Mouse (Mus musculus) gastrocnemius, postnatal 25 days (tissue): ENCODE data around the gene Ddrgk1. TPM values are rescaled to one million over a fixed set of nuclear protein-coding genes. Genes with fewer than 3 reads are reported as not detected.

Experiments
- DNase-seq: peaks from one replicate; pipeline ENCODE4 v3.0.0; 2022
- long read RNA-seq, 2 experiments: library from polyadenylated mRNA; stranded (forward); transcript quantifications; one replicate each; pipeline ENCODE4 v2.0.0; 2021
- total RNA-seq, 2 experiments: library from RNA; stranded (reverse); gene quantifications; 1 replicate in 1 of 2; 2 replicates in 1 of 2; pipeline ENCODE4 v1.2.3; 2021

Gene Ddrgk1
- 100 to 1,000 TPM in 1 of 2 experiments, 10 to 100 TPM in 1; 84.6 to 103 TPM for total RNA-seq
- long read RNA-seq, experiment 1, transcript Ddrgk1-201 (9 exons, 1,238 nt) = major isoform, 124 of 161 reads
- long read RNA-seq, experiment 1, partial matches to known transcripts = 21 of 161 reads
- long read RNA-seq, experiment 1, other reads (novel, unspliced or antisense) = 15 of 161 reads
- long read RNA-seq, experiment 2, transcript Ddrgk1-201 (9 exons, 1,238 nt) = major isoform, 117 of 136 reads
- long read RNA-seq, experiment 2, partial matches to known transcripts = 12 of 136 reads
- long read RNA-seq, experiment 2, other reads (novel, unspliced or antisense) = 5 of 136 reads

- DNase-seq = peak; percentile 92
Observed at GRCm38 (mm10) chr2:130664102-130664701, at the start of gene Ddrgk1. TSS of gene Ddrgk1 (minus strand) at chr2:130664659.

- no peak for DNase-seq
Observed at GRCm38 (mm10) chr2:130707057-130707456, 42.6 kb upstream of the Ddrgk1 start.

GRCm38 (mm10) chr2:130706602-130707001, 42.1 kb upstream of the Ddrgk1 start:
- DNase-seq = no peak

DNA sequence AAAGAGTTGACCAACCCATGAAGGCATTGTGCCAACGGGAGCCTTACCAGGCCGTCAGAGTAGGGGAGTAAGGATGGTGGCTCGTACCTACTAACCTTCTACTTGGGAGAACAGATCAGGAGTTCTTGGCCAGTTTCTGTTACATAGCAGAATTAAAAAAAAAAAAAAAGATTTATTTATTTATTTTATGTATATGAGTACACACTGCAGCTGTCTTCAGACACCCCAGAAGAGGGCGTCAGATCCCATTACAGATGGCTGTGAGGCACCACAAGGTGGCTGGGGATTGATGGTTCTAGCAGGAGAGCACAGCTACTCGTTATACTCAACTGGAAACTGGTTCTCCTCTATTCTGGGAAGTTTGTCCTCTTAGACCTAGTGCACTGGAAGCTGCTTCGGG, 40.7 kb upstream of the Ddrgk1 start:
- DNase-seq = no peak

- DNase-seq = no peak
Observed at GRCm38 (mm10) chr2:130704040-130705001, 39.9 kb upstream of the Ddrgk1 start.

DNA sequence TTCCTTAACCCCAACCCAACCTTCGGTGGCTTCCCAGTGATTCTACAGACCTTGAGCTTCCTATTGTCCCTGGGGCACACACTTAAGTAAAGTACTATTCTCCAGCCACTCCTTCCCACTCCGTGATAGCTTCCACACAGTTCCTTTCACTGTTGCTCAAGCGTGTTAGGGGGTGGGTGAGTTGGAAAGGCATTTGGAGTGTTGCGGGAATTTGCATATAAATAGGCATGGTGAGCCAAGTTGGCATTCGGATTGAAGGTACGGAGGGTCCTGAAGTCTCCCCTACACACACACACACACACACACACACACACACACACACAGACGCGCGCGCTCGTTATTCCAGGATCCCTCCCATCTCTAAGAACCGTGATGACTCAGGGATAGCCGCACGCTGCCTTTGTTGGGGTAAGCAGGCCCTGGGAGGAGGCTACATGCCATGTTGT, 33.4 kb upstream of the Ddrgk1 start:
- DNase-seq = no peak

DNA sequence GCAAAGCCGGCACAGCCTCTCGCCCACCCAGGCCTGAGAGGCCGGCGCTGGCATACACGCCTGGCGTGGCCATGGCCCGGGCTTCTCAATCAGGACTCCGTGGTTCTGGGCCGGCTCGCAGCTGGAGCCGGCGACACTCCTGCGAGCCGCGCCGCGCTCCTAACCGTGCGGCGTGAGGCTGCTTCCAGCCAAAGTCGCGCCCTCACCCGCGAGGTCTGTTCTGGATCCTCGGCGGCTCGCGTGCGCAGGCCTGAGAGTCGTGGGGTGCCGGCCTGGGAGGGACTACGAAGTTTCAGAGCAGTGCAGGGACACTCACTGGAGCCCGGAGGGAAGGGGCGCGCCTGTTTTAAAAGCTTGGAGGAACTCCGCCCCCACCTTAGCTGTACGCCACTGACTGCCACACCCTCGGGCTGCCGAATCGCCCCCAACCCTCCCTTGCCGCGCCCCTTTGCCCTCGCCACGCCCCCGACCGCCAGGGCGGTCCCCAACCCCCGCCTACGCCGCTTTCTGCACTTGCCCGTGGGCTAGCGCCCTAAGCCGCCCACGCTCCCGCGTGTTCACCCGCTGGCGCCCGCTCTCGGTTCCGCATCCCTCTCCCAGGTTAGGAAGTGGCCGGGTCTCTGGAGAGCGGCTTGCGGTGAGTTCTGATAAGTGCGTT, 32.8 kb upstream of the Ddrgk1 start, which contains the start of gene Slc4a11:
Slc4a11 (minus strand) TSS at position 367 of the 658 bp plus-strand sequence.
- DNase-seq = peak; percentile 46

GRCm38 (mm10) chr2:130696700-130697152, 32.3 kb upstream of the Ddrgk1 start:
- no peak for DNase-seq

- no peak for DNase-seq
Observed at GRCm38 (mm10) chr2:130693563-130693962, 29.1 kb upstream of the Ddrgk1 start.

GRCm38 (mm10) chr2:130689011-130689410, 24.6 kb upstream of the Ddrgk1 start:
- no peak for DNase-seq

DNA sequence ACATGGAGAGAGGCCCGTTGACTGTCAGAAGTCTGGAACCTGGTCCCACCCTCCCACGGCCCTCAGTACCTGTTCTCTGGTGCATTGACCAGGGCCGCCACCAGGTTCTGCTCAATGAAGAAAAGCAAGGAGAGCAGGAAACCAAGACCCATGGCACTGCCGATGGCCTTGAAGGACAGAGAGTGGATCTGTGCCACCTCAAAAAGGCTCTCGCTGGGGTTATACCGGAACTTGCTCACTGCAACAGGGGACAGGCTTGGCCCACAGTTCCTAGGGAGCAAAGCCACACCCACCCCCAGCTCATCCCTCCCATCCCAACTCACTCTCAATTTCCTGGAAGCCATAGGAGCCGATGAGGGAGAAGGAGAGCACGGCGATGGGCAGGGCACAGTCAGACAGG, 21.0 kb upstream of the Ddrgk1 start:
- no peak for DNase-seq

- DNase-seq = no peak
Observed at GRCm38 (mm10) chr2:130681531-130681930, 17.1 kb upstream of the Ddrgk1 start.

- no peak for DNase-seq
Observed at GRCm38 (mm10) chr2:130679899-130680298, 15.4 kb upstream of the Ddrgk1 start.

DNA sequence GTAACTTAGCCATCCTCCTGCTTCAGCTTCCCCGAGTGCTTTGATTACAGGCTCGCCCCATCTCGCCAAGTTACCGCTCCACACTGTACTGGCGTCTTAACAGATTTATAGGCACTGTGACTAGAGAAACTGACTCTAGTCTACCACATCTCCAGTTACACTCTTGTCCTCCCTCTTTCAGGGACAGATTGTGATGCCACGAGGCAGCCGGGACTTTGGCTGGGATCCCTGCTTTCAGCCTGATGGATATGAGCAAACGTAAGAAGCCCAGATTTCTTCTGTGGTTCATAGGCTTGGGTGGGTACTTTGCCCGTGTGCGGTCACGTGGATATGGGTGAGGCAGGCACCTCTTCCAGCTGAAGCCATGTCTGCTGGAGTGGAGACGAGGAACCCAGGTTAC, 14.7 kb upstream of the Ddrgk1 start:
- DNase-seq = no peak

DNA sequence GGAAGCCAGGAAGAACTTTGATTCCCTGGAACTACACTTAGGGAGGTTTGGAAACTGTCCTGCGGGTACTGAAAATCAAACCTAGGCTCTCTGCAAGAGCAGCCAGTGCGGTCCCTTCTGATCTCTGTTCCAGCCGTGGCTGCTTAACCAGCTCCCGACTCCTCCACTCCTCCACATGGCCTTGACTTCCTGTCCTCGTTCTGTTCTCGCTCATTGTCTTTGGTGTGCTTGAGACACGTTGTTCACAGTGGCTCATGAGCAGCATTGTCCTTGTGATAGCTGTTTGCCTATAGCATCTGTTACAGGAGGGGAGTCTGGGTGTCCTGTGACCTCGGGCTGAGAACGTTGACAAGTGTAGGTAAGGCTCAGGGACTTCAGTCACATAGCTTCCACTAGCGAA, 12.8 kb upstream of the Ddrgk1 start:
- no peak for DNase-seq

DNA sequence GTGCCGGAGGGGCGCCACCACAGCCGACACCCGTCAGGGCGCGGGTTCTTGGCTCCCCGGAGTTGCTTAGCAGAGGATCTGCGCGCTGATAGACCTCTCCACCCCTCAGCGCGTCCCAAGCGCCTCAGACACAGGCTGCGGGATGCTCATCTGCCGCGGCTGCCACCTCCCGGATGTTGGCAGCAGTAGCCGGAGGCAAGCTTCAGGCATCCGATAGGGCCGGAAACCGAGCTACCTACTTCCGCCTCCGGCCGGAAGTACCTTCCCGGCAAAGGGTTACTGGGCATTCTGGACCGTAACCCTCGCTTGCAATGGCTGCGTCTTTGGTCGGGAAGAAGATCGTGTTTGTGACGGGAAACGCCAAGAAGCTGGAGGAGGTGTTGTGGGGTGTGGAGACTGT, 3.1 kb upstream of the Ddrgk1 start, which contains the start of gene Itpa:
Itpa (plus strand) TSS at position 52 of the 400 bp plus-strand sequence.
- peak; percentile 86 for DNase-seq

- no peak for DNase-seq
Observed at GRCm38 (mm10) chr2:130663342-130663741, 1.1 kb downstream of the Ddrgk1 start.

DNA sequence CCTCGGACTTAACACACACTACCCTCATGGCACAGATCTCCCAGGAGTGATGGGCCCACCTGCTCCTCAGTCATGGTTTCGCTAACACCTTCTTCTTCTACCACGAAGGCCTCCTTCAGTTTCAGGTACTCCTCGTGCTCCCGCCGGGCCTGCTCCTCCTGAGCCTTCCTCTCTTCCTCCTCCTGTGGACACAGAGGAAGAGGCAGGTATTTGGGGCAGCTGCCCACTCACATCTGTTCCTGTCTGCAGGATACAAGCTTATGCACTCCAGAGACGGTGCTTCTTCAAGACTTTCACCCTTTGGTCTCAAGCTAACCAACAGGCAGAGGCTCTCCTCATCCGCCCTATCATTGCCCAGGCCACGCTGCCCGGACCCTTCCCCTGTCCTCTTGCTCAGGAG, 5.9 kb downstream of the Ddrgk1 start:
- no peak for DNase-seq

- no peak for DNase-seq
Observed at GRCm38 (mm10) chr2:130657541-130657940, 6.9 kb downstream of the Ddrgk1 start.

GRCm38 (mm10) chr2:130656536-130656935, 7.9 kb downstream of the Ddrgk1 start:
- no peak for DNase-seq

- no peak for DNase-seq
Observed at GRCm38 (mm10) chr2:130655660-130656339, 8.7 kb downstream of the Ddrgk1 start.
